Mouse (Mus musculus) 3134 (cell line): ENCODE results near the gene Tlx2.

Experiments used
- DNase-seq: peaks from one replicate; pipeline ENCODE4 v3.0.0-alpha.2; 2011; ENCODE audit warnings: low spot score; ENCODE audit not compliant: insufficient read length; ENCODE audit errors: extremely low read depth

The Tlx2 gene

DNA sequence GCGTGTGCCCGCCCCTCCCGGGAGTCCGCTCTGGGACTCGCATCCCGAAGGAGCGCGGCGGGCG is at the start of gene Tlx2:
TSS of gene Tlx2 (minus strand) at position 47 of the 64 bp plus-strand sequence.
- no peak for DNase-seq

GRCm38 (mm10) chr6:83119734-83120051 is 49.6 kb upstream of the Tlx2 start:
- DNase-seq = no peak

DNA sequence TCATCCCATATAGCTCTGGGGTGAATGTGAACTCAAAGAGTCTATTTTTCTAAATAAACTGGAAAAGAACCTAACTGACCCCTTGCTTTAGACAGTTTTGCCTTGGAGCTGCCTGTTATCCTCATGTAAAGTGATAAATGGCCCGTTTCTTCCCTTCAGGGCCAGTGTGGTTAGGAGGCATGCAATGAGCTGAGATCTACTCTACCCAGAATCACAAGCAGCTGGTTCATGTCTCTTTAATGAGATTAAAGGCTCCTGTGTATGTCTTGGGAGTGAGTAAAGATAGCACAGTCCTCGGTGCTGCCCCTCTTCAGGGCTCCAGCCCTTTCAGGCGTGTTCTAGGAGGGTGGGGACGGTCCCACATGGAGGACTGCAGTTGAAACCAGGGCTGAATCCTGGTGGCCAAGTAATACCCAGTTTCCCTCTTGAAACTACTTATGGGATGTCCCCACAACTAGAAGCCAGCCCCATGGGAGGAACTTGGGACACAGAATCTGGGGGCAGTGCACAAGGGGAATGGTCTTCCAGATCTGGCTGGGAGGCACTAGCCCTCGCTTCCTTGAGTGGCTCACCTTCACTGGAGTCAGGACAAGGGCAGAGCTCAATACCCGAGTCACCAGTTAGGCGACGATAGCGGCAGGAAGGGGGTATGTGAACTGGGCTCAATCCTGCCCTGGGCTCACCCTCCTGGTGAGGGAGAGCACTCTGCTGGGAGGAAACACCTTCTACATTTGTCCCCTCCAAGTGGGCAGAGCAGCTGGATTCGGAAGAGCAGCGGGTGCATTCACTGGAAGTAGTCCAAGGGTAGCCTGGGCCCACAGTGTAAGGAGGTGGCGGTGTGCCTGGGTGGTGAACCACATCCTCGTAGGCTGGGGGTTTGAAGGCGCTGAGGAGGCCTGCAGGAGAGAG is 49.0 kb upstream of the Tlx2 start:
- peak; percentile 49 for DNase-seq

- no peak for DNase-seq
Measured at GRCm38 (mm10) chr6:83118369-83118768, 48.3 kb upstream of the Tlx2 start.

- no peak for DNase-seq
Measured at GRCm38 (mm10) chr6:83117616-83118015, 47.5 kb upstream of the Tlx2 start.

DNA sequence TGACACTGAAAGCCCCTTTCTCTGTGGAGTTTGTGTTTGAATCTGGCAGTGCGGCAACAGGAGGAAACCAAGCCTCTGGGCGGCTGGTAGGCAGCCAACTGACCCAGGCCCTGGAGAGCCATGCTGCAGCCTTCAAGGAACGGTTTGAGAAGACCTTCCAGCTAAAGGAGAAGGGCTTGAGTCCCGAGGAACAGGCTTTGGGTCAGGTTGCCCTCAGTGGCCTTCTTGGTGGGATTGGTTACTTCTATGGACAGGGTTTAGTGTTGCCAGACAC is 47.0 kb upstream of the Tlx2 start:
- no peak for DNase-seq

DNA sequence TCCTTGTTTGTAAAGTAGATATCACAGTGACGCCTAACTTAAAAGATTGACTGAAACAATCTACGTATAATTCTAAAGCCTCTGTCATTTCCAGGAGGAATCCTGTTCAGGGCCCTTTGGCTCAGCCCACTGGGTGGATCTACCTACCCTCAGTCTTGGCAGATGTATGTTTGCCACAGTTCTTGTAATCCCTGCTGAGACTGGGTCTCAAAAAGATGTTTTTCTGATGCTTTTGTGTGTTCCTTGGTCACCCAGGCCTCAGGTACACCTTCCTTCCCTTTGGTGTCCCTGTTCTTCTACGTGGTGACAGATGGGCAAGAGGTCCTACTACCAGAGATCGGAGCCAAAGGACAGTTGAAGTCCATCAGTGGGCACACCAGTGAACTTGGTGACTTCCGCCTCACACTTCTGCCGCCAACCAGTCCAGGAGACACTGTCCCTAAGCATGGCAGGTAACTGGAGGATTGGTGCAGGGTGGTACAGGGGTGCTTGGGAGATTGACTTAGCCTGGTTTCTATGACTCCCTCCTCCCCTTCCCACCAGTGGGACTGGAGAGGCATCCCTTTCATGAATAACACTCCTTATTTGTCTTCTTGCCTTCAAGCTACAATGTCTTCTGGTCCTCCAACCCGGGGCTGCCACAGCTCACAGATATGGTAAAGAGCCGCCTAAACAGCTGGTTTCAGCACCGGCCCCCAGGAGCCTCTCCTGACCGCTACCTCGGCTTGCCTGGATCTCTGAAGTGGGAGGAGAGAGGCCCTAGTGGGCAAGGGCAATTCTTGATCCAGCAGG is 46.5 kb upstream of the Tlx2 start:
- no peak for DNase-seq

- DNase-seq = peak; percentile 65
Measured at GRCm38 (mm10) chr6:83115682-83116372, 45.7 kb upstream of the Tlx2 start.

DNA sequence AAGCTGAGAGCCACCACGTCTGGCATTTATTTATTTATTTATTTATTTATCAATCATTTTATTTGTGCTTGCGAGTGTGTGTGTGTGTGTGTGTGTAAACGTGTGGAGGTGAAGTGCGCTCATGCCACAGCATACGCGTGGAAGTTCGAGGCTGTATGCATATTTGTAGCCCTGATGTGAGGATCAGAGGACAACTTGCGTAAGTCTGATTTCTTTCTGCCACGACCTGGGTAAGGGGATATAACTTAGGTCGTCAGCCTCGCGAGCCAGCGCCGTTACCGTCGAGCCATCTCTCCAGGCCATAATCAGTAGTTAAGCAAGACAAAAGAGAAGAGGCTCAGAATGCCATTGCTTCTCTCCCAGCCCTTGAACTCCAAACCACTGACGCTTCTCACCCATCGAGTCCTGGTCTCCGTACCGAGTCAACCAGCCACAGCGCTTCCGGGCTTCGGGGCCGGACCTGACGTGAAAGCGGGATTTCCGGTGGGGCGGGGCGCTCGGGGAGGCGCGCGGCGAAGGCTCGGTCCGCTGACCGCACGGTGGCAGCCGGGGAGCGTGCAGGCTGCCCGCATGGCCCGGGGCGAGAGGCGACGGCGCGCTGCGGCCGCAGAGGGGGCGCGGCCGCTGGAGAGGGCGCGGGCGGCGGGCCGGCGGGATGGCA is 45.0 kb upstream of the Tlx2 start, which contains the start of gene Mogs:
TSS of gene Mogs (plus strand) at position 486 of the 661 bp plus-strand sequence.
- DNase-seq = peak; percentile 88

DNA sequence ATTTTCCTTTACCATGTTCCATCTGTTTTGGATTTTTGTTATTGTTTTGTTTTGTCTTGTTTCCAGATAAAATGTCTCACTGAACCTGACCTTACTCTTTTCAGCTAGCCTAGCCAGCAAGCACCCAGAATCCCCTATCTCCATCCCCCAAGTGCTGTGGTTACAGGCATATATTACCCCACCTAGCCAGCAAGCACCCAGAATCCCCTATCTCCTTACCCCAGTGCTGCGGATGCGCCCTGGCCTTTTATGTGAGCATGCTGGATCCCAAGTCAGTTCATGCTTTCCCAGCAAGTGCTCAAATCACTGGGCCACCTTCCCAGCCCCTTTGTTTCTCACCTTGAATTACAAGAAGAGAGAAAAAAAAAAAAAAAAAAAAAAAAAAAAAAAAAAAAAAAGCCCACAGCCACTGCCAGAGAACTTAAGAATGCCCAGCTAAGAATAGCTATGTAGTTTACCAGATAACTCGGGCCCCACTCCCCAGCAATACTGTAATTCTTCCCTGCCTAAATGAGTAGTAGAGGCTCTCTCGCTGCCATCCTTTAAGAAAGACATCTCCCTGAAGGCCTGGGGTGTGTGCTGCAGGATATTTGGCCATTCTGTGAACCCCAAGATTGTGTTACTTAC is 41.5 kb upstream of the Tlx2 start:
- DNase-seq = no peak

DNA sequence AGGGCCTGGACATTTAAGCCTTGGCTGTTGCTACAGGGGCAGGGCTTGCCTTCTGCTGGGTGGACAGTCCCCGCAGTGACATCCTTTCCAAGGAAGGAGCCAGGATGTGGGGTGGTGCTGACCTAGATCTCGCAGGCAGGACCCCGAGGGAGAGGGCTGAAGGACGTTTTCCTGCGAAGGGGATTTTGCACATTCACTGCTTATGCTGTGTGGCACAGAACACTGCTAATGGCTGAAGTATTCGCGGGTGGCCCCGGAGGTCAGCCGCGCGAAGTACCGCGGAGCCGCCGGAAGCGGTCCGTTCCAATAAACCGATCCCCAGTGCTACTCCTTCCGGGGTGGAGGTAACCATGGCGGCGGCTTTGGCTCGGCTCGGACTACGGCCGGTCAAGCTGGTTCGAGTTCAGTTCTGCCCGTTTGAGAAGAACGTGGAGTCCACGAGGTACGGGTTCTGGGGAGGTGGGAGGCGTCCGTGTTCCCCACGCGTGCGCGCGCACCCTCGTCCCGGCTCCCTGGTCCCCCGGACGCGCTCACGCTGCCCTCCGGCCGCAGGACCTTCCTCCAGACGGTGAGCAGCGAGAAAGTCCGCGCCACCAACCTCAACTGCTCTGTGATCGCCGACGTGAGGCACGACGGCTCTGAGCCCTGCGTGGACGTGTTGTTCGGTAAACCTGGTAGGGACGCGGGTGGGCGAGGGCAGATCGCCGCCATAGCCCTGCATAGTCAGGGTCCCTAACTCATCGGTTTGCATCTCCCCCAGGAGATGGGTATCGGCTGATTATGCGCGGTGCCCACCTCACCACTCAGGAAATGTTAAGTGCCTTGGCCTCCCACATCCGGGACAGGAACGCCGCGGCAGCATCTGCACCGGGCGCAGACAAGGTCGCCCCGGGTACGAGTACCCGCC is 38.9 kb upstream of the Tlx2 start, which contains the start of gene Mrpl53:
TSS of gene Mrpl53 (plus strand) at position 279 of the 907 bp plus-strand sequence.
- peak; percentile 85 for DNase-seq

DNA sequence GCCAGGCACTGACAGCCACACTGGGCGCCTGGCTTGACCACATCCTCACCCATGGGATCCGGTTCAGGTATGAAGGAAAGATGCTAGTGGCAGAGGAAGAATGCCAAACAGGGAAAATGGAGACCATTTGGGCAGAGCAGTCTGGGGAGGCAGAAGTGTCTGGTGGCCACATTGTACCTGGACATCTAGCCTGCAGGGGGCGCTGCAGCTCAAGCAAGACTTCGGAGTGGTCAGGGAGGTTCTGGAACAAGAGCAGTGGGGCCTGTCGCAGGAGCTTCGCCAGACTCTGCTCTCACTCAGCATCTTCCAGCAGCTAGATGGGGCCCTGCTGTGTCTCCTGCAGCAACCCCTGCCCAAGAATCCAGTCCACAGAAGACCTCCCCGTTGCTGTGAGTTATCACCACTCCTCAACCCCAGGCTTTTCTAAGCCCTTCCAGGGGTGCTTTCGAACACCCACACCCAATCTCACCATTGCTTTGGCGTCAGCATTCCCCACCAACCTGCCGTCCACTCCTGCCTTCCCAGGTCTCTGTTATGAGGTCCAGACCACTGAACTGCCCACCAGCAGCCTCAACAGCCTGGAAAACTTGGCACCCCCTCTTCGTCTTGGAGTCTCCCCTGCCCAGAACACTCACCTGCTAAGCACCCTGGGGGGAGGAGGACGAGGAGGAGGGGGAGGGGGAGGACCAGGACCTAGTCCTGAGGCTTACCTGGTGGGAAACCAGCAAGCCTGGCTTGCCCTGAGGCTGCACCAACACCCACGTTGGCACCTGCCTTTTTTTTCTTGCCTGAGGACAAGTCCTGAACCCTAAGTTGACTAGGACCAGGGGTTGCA is 37.7 kb upstream of the Tlx2 start:
- peak; percentile 58 for DNase-seq

DNA sequence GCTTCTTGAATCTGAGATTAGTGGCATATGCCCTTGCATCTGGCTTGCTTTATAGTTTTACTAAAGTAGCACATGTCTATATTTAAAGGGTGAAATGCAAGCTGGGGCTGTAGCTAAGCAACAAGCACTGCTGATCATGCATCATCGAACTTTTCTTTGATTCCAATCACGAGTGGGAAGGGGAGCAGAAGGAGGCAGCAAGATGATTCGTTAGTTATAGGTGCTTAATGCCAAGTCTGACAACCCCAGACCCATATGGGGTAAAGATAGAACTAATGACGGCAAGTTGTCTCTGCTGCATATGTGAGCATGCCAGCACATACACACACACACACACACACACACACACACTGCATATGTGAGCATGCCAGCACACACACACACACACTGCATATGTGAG is 34.1 kb upstream of the Tlx2 start:
- DNase-seq = no peak

- no peak for DNase-seq
Measured at GRCm38 (mm10) chr6:83103130-83103650, 33.1 kb upstream of the Tlx2 start.

DNA sequence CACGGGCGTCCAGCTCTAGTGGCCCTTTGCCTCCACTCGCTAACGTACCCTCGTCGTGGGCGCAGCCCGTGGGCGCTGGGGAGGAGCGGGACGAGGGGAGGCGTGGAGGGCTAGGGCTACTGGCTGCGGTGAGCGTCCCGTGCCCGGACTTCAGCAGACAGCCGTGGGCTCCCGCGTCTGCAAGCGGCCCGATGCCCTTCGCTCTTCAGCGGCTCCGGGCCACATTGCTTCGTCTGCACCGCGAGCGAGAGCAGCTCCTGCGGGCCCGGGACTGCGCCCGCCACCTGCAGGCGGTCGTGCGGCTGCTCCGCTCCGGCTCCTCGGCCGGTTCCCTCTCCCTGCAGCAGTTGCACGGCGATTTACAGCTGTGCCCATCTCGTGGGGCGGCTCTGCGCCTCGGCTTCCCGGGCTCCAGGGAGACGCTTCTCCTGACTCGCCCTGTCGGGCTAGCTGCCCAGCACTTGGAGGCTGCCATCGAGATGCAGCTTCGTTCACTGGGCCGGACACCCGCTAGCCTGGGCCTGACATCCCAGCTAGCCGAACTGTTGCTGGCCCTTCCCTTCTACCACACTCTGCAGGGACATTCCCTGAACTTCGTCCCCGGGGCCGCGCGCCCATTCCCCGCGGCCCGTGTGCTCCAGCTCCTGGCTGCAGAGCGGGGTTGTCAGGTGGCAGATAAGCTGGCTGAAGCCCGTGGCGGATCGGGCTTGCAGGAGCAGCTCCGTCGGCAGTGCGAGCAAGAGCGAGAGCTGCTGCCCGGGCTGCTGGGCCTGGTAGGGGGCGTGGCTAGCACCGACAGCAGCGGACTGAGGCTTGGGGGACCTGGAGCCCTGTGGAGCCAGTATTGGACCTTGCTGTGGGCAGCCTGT is 31.8 kb upstream of the Tlx2 start:
- DNase-seq = peak; percentile 85

DNA sequence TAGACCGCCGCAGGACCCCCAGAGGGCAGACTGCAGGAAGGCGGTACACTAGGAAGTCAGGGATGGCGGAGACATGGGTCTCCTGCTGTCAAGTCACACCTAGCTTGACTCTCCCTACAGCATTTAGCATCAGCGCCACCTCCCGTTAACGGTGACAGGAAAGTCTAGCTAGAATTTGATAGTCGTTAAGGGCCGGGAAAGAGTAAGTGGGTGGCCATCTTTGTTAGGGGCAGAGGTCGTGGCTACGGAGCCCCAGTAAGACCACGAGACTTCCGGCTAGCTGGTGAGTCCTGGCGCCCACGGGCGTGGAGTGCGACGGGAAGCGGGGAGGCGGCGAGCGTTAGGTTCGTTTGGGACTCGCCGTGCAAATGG is 31.2 kb upstream of the Tlx2 start, which contains the start of the genes Ccdc142 and Gm42688:
TSS of gene Ccdc142 (plus strand) at position 286 of the 372 bp plus-strand sequence.
TSS of gene Gm42688 (plus strand) at position 302 of the 372 bp plus-strand sequence.
- no peak for DNase-seq

GRCm38 (mm10) chr6:83098411-83098810 is 28.3 kb upstream of the Tlx2 start:
- no peak for DNase-seq

DNA sequence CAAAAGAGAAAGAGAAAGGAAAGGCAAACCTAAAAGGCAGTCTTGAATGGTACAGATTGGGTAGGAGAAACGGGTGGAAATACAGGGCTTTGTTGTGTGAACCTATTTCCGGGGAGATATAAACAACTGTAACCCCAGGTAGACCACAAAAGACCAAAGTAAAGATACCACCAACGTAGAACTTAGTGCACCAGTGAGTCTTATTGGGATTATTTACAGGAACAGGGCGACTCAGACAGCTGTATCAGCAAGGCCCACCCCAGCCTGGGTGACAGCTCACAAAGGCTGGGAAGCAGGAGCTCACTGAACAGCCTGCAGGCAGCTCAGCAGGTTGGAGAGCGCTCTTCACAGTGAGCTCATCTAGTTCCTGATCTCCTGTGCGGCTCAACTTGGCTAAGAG is 25.9 kb upstream of the Tlx2 start:
- no peak for DNase-seq
